Mouse (Mus musculus) forebrain, embryonic 15.5 days (tissue): Measurements from ENCODE around the gene Lysmd1. TPM values are rescaled to one million over a fixed set of nuclear protein-coding genes. Genes with fewer than 3 reads are reported as not detected.
"Not testable (repeated sequence)": the region's sequence is repeated elsewhere in the genome, so short reads cannot be mapped to it uniquely, and the experiment has no call there.

Source experiments
- ATAC-seq: fragments of 200-750 bp; cut with Nextera tagmentation; replicated peaks from 2 replicates; pipeline ENCODE4 v1.8.0; 2017; ENCODE audit warnings: mild to moderate bottlenecking, moderate TSS enrichment, moderate library complexity
- H3K27ac ChIP-seq: fragments of 300-500 bp; sonication (generic); replicated peaks from 2 replicates; pipeline ENCODE4 v1.5.1; 2015; ENCODE audit warnings: mild to moderate bottlenecking, inconsistent platforms
- H3K27me3 ChIP-seq: fragments of 300-500 bp; sonication (generic); 2 replicates; pipeline ENCODE4 v1.6.1; 2015; ENCODE audit warnings: inconsistent platforms
- H3K36me3 ChIP-seq: fragments of 300-500 bp; sonication (generic); 2 replicates; pipeline ENCODE4 v1.6.1; 2015; ENCODE audit warnings: mild to moderate bottlenecking, inconsistent platforms
- H3K4me1 ChIP-seq: fragments of 300-500 bp; sonication (generic); 2 replicates; pipeline ENCODE4 v1.6.1; 2015; ENCODE audit warnings: inconsistent platforms
- H3K4me2 ChIP-seq: fragments of 300-500 bp; sonication (generic); replicated peaks from 2 replicates; pipeline ENCODE4 v1.6.1; 2015; ENCODE audit warnings: mild to moderate bottlenecking, inconsistent platforms
- H3K4me3 ChIP-seq: fragments of 300-500 bp; sonication (generic); 2 replicates; pipeline ENCODE4 v1.5.1; 2015; ENCODE audit warnings: mild to moderate bottlenecking, inconsistent platforms
- H3K9ac ChIP-seq: fragments of 300-500 bp; sonication (generic); replicated peaks from 2 replicates; pipeline ENCODE4 v1.6.1; 2015; ENCODE audit warnings: mild to moderate bottlenecking, inconsistent platforms
- H3K9me3 ChIP-seq: fragments of 300-500 bp; sonication (generic); 2 replicates; pipeline ENCODE4 v1.6.1; 2016; ENCODE audit warnings: inconsistent platforms
- WGBS: fragments of 180-500 bp; shearing (Covaris S2); methylation state at CpG from one replicate; pipeline ENCODE4 v1.1.7; 2015; ENCODE audit warnings: mixed read lengths; 5-methylcytosine and 5-hydroxymethylcytosine counted together
- polyA plus RNA-seq: library from polyadenylated mRNA; unstranded; fragments of >200 nt; fragmentation: Nextera tagmentation; extraction: Ambion mirVana; gene quantifications from 2 replicates; pipeline ENCODE4 v1.2.1, GENCODE M21; 2015

Gene Lysmd1
- polyA plus RNA-seq = 39.8 and 42.2 TPM in 2 replicates

GRCm38 (mm10) chr3:95133680-95134101 is at the start of gene Lysmd1, which contains the start of gene Scnm1:
TSS of gene Lysmd1 (plus strand) at chr3:95134088.
TSS of gene Scnm1 (minus strand) at chr3:95134011.
- Histone ChIP-seq H3K27ac (peak within 1 kb of the TSS; percentile 79), H3K4me3 (peak within 1 kb of the TSS; percentile 68), H3K9ac (peak within 1 kb of the TSS; percentile 76), H3K27me3 (no peaks in the 10 kb centered on the region), H3K36me3 (peaks cover 22% of the 10 kb centered on the region), H3K4me2 (peak within 1 kb of the TSS; percentile 90), H3K9me3 (no peaks in the 10 kb centered on the region), H3K4me1 (peaks cover 21% of the 10 kb centered on the region)
- ATAC-seq = peak; percentile 96
- WGBS = under 1% methylated on average over 20 of the region's 20 CpGs

GRCm38 (mm10) chr3:95088071-95088470 is 45.8 kb upstream of the Lysmd1 start:
- 93% methylated on average over 1 of the region's 1 CpGs for WGBS
- Histone ChIP-seq H3K27ac (no peak overlapping the region), H3K4me3 (no peak overlapping the region), H3K27me3 (no peaks in the 10 kb centered on the region), H3K4me2 (no peak overlapping the region), H3K9ac (no peak overlapping the region), H3K4me1 (no peaks in the 10 kb centered on the region), H3K9me3 (no peaks in the 10 kb centered on the region), H3K36me3 (no peaks in the 10 kb centered on the region)
- ATAC-seq = no peak

GRCm38 (mm10) chr3:95100854-95101253 is 33.0 kb upstream of the Lysmd1 start:
- ATAC-seq = no peak
- Histone ChIP-seq H3K9ac (no peak overlapping the region), H3K27ac (no peak overlapping the region), H3K36me3 (peaks cover 3% of the 10 kb centered on the region; the same call in 1 of the 2 replicates), H3K4me2 (no peak overlapping the region), H3K9me3 (no peaks in the 10 kb centered on the region), H3K4me3 (no peak overlapping the region), H3K4me1 (peaks cover 29% of the 10 kb centered on the region), H3K27me3 (no peaks in the 10 kb centered on the region)
- WGBS = 3% methylated on average over 2 of the region's 2 CpGs

- H3K4me3 ChIP-seq = peak overlapping the region; percentile 78
- ATAC-seq = no peak
- peak overlapping the region; percentile 86 for H3K9ac ChIP-seq
- peak overlapping the region; percentile 80 for H3K4me2 ChIP-seq
- no peaks in the 10 kb centered on the region for H3K9me3 ChIP-seq
- no peaks in the 10 kb centered on the region for H3K36me3 ChIP-seq
- 76% methylated on average over 4 of the region's 4 CpGs for WGBS
- peak overlapping the region; percentile 90; the same call in 1 of the 2 replicates for H3K27ac ChIP-seq
- peaks cover 32% of the 10 kb centered on the region for H3K4me1 ChIP-seq
- no peaks in the 10 kb centered on the region for H3K27me3 ChIP-seq
Observed at GRCm38 (mm10) chr3:95105121-95105520, 28.8 kb upstream of the Lysmd1 start.

GRCm38 (mm10) chr3:95105586-95106337 is 28.1 kb upstream of the Lysmd1 start:
- peaks cover 32% of the 10 kb centered on the region for H3K4me1 ChIP-seq
- peak overlapping the region; percentile 86 for H3K9ac ChIP-seq
- no peak for ATAC-seq
- under 1% methylated on average over 16 of the region's 16 CpGs for WGBS
- no peaks in the 10 kb centered on the region for H3K36me3 ChIP-seq
- peak overlapping the region; percentile 78 for H3K4me3 ChIP-seq
- H3K27ac ChIP-seq = peak overlapping the region; percentile 90
- H3K4me2 ChIP-seq = peak overlapping the region; percentile 80
- H3K27me3 ChIP-seq = no peaks in the 10 kb centered on the region
- H3K9me3 ChIP-seq = no peaks in the 10 kb centered on the region

GRCm38 (mm10) chr3:95106338-95107117 is 27.4 kb upstream of the Lysmd1 start, which contains the start of gene Pip5k1a:
TSS of gene Pip5k1a (minus strand) at chr3:95106930.
- no peaks in the 10 kb centered on the region for H3K27me3 ChIP-seq
- peak within 1 kb of the TSS; percentile 90 for H3K27ac ChIP-seq
- no peaks in the 10 kb centered on the region for H3K9me3 ChIP-seq
- no peaks in the 10 kb centered on the region for H3K36me3 ChIP-seq
- H3K4me3 ChIP-seq = peak within 1 kb of the TSS; percentile 78
- ATAC-seq = peak; percentile 90
- H3K4me1 ChIP-seq = peaks cover 24% of the 10 kb centered on the region
- under 1% methylated on average over 51 of the region's 51 CpGs for WGBS
- peak within 1 kb of the TSS; percentile 86 for H3K9ac ChIP-seq
- peak within 1 kb of the TSS; percentile 80 for H3K4me2 ChIP-seq

- not testable (repeated sequence) for H3K27me3 ChIP-seq, H3K9ac ChIP-seq, H3K9me3 ChIP-seq, ATAC-seq, H3K27ac ChIP-seq, H3K36me3 ChIP-seq
- peaks cover 22% of the 10 kb centered on the region for H3K4me1 ChIP-seq
- H3K4me3 ChIP-seq = peak overlapping the region; percentile 78
- peak overlapping the region; percentile 80 for H3K4me2 ChIP-seq
Observed at GRCm38 (mm10) chr3:95107308-95107707, 26.6 kb upstream of the Lysmd1 start.

GRCm38 (mm10) chr3:95107898-95108297 is 26.0 kb upstream of the Lysmd1 start:
- no peak for ATAC-seq
- no peak overlapping the region for H3K4me3 ChIP-seq
- WGBS = 73% methylated on average over 2 of the region's 2 CpGs

GRCm38 (mm10) chr3:95110911-95111726 is 22.8 kb upstream of the Lysmd1 start, which contains the start of gene Vps72:
TSS of gene Vps72 (plus strand) at chr3:95111022.
- H3K4me1 ChIP-seq = peaks cover 21% of the 10 kb centered on the region
- H3K9ac ChIP-seq = peak within 1 kb of the TSS; percentile 93
- peak within 1 kb of the TSS; percentile 98 for H3K27ac ChIP-seq
- H3K4me2 ChIP-seq = peak within 1 kb of the TSS; percentile 44
- no peaks in the 10 kb centered on the region for H3K9me3 ChIP-seq
- ATAC-seq = peak; percentile 73
- under 1% methylated on average over 54 of the region's 54 CpGs for WGBS
- H3K36me3 ChIP-seq = peaks cover 18% of the 10 kb centered on the region
- no peaks in the 10 kb centered on the region for H3K27me3 ChIP-seq
- H3K4me3 ChIP-seq = peak within 1 kb of the TSS; percentile 92

More at GRCm38 (mm10) chr3:95107898-95108297, 26.0 kb upstream of the Lysmd1 start:
- H3K4me2 ChIP-seq = no peak overlapping the region
- H3K9ac ChIP-seq = no peak overlapping the region
- no peak overlapping the region for H3K27ac ChIP-seq
- no peaks in the 10 kb centered on the region for H3K27me3 ChIP-seq
- no peaks in the 10 kb centered on the region for H3K36me3 ChIP-seq
- no peaks in the 10 kb centered on the region for H3K9me3 ChIP-seq
- peaks cover 27% of the 10 kb centered on the region for H3K4me1 ChIP-seq

- no peaks in the 10 kb centered on the region for H3K27me3 ChIP-seq
- 89% methylated on average over 1 of the region's 1 CpGs for WGBS
- ATAC-seq = no peak
- H3K36me3 ChIP-seq = peaks cover 27% of the 10 kb centered on the region
- no peak overlapping the region for H3K4me2 ChIP-seq
- no peak overlapping the region for H3K4me3 ChIP-seq
- H3K4me1 ChIP-seq = peaks cover 19% of the 10 kb centered on the region
- H3K27ac ChIP-seq = no peak overlapping the region
- H3K9ac ChIP-seq = no peak overlapping the region
- no peaks in the 10 kb centered on the region for H3K9me3 ChIP-seq
Observed at GRCm38 (mm10) chr3:95112760-95113159, 21.1 kb upstream of the Lysmd1 start.

GRCm38 (mm10) chr3:95117751-95118150 is 16.1 kb upstream of the Lysmd1 start:
- no peaks in the 10 kb centered on the region for H3K27me3 ChIP-seq
- no peak overlapping the region for H3K9ac ChIP-seq

More at GRCm38 (mm10) chr3:95117751-95118150, 16.1 kb upstream of the Lysmd1 start:
- Histone ChIP-seq H3K4me3 (no peak overlapping the region), H3K36me3 (peaks cover 74% of the 10 kb centered on the region), H3K4me2 (no peak overlapping the region), H3K4me1 (peaks cover 9% of the 10 kb centered on the region), H3K9me3 (no peaks in the 10 kb centered on the region), H3K27ac (no peak overlapping the region)
- 97% methylated on average over 2 of the region's 2 CpGs for WGBS
- no peak for ATAC-seq
